Mouse (Mus musculus) heart, postnatal 14 days (tissue): ENCODE results near the gene Mtmr3. TPM values are rescaled to one million over a fixed set of nuclear protein-coding genes. Genes with fewer than 3 reads are reported as not detected.
A peak's percentile ranks its signal among the peaks of the same experiment; 100 is the strongest.

Experiments
- DNase-seq, 2 experiments: peaks; one replicate each; pipeline ENCODE4 v3.0.0; 2021 to 2022
- intact Hi-C: fragments of 180-260 bp; cut with DNase I; formaldehyde crosslinking; loops from one replicate; pipeline ENCODE4 v1.15.1; 2025
- total RNA-seq, 2 experiments: library from RNA; stranded (reverse); gene quantifications; 2 replicates each; pipeline ENCODE4 v1.2.3; 2021

The Mtmr3 gene
- total RNA-seq, 2 experiments from 2014 or later, result 48.7 to 50.7 TPM

DNA sequence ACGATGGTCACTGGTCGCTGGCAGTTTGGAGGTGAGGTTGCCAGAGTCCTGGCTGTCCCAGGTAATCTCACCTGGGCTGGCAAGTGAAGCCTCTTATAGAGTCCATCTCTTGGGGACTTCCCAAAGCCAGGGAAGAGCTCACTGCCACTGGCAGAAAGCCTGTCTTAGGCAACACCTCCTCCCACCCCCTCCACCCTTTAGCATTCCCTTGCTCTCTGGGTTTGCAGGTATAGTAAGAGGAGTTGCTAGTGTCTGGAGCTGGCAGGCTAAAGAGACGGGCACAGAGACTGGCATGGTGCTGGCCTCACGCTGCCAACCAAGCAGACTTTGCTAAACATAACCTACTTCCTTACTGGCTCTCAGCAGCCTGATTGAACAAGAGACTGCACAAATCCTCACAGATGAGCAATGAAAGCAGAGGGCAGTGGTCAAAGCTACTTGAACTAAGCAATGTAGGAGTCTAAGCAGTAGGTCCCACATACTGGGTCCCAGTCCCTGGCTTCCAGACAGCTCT lies 118.4 kb downstream of the Mtmr3 start:
- DNase-seq, result no peak
- intact Hi-C loops, result no loop called here

DNA sequence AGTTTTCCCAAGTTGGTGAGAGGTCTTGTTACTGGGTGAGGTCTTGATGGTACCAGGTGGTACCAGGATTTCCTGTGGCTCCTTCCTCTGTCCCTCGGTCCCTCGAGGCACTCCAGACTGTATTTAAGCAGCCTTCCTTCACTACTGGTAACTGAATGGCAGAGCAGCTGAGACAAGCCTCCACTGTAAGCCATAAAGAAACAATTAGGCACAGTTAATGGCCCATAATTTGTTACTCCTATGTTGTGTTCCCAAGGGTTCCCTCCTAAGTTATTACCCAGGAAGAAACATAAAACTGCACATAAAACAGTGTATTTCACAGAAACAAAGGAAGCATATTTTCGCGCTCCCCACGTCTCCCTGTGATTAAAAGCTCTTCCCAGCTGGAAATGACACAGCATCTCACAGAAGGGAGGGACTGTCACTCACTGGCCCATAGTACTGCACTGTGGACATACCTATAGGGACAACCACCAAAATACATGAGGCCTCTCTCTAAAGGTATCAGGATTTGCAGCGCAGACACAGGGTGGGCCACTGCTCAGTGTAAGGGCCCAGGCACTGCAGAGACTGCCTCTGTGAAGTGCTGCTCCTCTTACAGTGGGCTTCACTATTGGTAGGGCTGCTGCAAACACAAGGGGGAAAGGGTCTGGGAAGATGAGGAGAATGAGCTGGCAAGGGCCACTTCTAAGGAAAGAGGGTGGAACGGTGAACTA lies 122.0 kb downstream of the Mtmr3 start:
- no peak for DNase-seq
- intact Hi-C loops, result no loop called here

- intact Hi-C loops, result no loop called here
- no peak for DNase-seq
These were observed 122.9 kb downstream of the Mtmr3 start for GRCm38 (mm10) chr11:4471734-4472133.

GRCm38 (mm10) chr11:4471251-4471650 lies 123.4 kb downstream of the Mtmr3 start:
- DNase-seq, result no peak
- intact Hi-C loops, result no loop called here

DNA sequence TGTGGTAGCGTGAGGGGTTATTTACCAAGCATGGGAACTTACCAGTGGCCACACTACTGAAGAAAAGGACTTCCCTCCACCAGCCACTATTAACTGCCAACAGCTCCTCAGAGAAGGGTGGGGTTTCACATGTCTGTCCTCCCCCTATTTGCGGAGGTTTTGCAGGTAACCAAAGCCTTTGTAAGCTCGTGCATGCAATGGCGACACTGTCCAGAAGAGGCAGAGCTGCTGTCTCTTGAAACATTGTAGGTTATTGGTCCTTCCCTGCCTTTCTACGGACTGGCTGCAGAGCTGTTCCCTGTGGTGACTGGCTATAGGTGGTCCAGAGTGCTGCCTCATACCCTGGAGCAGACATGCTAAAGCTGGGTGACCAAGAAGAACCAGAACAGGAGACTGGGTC lies 125.6 kb downstream of the Mtmr3 start:
- intact Hi-C loops, result no loop called here

DNA sequence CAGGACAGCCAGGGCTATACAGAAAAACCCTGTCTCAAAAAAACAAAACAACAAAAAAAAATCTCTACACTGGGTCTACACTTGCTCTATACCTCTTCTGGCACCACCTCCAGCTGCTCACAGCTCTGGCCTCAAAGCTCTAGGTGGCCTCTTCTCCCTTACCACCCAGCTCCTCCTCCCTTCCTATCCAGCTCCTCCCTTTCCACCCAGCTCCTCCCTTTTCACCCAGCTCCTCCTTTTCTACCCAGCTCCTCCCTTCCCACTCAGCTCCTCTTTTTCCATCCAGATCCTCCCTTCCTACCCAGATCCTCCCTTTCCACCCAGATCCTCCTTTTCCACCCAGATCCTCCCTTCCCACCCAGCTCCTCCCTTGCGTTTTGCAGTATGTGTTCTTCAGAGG lies 127.2 kb downstream of the Mtmr3 start:
- intact Hi-C loops, result no loop called here
- no peak for DNase-seq

More for the DNA sequence above, 125.6 kb downstream of the Mtmr3 start:
- DNase-seq, result no peak

DNA sequence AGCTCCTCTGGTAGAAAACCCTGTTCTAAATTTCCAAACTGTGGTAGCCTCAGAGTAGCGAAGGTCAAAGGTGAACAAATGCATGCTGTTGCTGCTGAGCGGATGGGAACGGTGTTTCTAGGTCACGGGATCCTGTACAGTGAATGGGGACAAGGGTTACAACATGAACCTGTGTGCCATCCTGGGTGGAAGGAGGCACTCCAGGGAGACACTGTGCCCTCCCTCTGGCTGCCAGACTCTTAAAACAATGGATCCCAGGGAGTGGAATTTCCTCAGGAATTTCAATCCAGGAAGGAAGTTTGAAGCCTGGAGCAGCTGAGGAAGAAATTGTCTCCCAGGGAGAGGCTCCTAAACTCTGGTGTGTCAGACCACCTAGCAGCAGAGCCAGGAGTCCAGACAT lies 128.5 kb downstream of the Mtmr3 start:
- DNase-seq, result no peak
- intact Hi-C loops, result no loop called here

GRCm38 (mm10) chr11:4464616-4465015 lies 130.0 kb downstream of the Mtmr3 start:
- no peak for DNase-seq
- intact Hi-C loops, result no loop called here

- intact Hi-C loops, result no loop called here
- no peak for DNase-seq
These were observed 130.5 kb downstream of the Mtmr3 start for GRCm38 (mm10) chr11:4464186-4464585.

GRCm38 (mm10) chr11:4462868-4463267 lies 131.8 kb downstream of the Mtmr3 start:
- intact Hi-C loops, result no loop called here
- DNase-seq, result no peak

- intact Hi-C loops, result no loop called here
- no peak for DNase-seq
These were observed 133.5 kb downstream of the Mtmr3 start for GRCm38 (mm10) chr11:4461154-4461553.

DNA sequence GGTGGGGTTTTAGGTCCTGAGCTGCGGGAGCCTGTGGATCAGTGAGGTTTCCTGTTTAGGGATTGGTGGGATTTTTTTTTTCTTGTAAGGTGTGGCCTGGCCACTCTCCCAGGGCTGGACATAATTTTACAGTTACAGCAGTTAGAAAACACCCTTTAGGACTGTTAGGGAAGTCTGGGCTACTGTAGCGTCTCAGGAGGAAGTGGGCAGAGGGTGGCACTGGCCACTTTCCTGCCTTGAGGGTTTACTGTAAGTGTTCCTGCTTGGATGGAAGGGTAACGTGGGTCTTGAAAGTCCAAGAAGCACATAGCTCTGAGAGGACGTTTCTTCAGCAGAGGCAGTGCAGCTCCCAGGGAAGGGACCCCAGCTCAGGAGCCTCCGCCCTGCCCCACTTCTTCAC lies 134.0 kb downstream of the Mtmr3 start:
- no peak for DNase-seq
- intact Hi-C loops, result no loop called here

- intact Hi-C loops, result no loop called here
- no peak for DNase-seq
These were observed 139.6 kb downstream of the Mtmr3 start for GRCm38 (mm10) chr11:4454895-4455535.

GRCm38 (mm10) chr11:4452467-4453184 lies 142.0 kb downstream of the Mtmr3 start:
- no peak for DNase-seq
- intact Hi-C loops, result no loop called here

- peak; percentile 51 to 65 for DNase-seq
- intact Hi-C loops, result no loop called here
These were observed 143.5 kb downstream of the Mtmr3 start for GRCm38 (mm10) chr11:4451116-4451515.

GRCm38 (mm10) chr11:4446195-4446868 lies 148.3 kb downstream of the Mtmr3 start:
- intact Hi-C loops, result no loop called here

GRCm38 (mm10) chr11:4442280-4442679 lies 152.4 kb downstream of the Mtmr3 start:
- intact Hi-C loops, result no loop called here
- DNase-seq, result no peak

More at GRCm38 (mm10) chr11:4446195-4446868, 148.3 kb downstream of the Mtmr3 start:
- DNase-seq, result no peak

GRCm38 (mm10) chr11:4440978-4441377 lies 153.7 kb downstream of the Mtmr3 start, which contains the start of gene Hormad2:
TSS of gene Hormad2 (minus strand) at chr11:4441105.
- intact Hi-C loops, result no loop called here
- no peak for DNase-seq

DNA sequence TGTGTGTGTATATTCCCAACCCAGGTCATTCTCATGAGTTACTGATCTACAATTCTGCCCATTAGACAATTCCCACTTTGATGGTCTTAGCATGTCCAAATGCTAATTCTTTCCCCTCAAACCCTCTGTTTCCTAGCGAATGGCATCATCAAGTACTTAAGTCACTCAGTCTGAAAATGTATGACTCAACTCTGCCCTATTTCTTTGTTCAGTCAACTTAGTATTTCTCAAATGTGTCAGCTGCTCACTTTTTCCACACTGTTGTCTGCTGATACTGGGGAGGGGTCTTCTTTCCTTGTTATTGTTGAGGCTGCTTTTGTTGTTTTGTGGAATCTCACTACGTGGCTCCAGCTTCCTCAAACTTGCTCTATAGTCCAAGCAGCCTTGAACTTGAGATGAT lies 156.5 kb downstream of the Mtmr3 start:
- intact Hi-C loops, result loop anchor here (5.0 kb wide), 3 partner anchors 264 to 384 kb away; partner anchors contain the start of genes Uqcr10 and Zmat5
- no peak for DNase-seq

- DNase-seq, result no peak
- intact Hi-C loops, result loop anchor here (5.0 kb wide), 3 partner anchors 265 to 385 kb away; partner anchors contain the start of genes Uqcr10 and Zmat5
These were observed 157.3 kb downstream of the Mtmr3 start for GRCm38 (mm10) chr11:4437318-4437717.
